Mouse (Mus musculus): ENCODE results near the gene Slc40a1.
A peak's percentile ranks its signal among the peaks of the same experiment; 100 is the strongest.

Gene Slc40a1

DNA sequence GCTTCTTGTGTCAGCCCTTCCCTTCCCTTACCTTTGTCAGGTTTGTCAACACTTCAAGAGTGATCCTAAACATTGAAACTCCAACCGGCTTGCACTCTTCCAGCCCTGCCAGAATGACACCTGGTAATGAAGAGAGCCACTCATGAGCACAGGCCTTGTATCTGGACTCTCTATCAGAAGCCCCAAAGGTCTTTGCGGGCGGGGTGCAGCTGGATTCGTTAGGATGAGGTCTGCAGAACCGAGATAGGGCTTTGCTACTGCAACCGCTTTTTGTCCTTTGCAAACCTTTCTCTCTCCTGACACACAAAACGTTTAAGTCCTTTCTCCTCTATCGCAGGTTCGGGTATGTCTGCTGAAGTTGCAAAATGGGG is at the start of gene Slc40a1:
Slc40a1 (minus strand) TSS at position 131 of the 371 bp plus-strand sequence.
- no peak for DNase-seq

DNA sequence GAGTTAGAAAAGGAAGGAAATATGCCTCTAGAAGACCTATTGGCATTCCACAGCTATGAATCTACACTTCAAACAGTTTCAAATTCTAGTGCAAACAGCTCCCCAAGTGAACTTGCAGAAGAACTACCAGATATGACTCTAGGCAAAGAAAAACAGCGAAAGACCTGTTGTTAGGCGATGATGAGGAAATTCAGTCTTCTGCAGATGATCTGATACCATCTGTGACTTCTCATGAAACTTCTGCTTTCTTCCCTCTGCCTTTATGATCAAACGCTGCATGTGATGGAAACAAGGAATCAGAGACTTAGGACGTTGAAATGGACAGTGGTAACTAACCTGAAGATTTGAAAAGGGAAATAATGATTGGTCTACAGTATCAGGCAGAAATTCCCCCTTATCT is 45.0 kb upstream of the Slc40a1 start:
- no peak for DNase-seq

DNA sequence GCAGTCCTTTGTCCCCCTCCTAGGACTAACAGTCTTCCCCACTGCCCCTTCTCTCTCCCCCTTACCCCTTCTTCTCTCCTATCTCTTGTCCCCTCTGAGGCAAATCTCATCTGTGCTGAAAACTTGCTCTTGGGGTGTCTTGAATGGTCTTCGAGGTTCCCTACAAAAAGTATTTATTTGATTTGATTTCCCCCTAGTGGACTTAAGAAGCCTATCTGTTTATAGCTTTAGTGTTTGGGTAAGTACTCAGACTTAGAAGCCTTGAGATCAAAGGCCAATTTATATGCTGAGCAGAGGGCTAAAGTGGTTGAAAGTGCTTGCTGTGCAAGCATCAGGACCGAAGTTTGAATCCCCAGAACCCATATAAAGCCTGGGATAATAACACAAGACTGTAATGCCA is 22.7 kb upstream of the Slc40a1 start:
- DNase-seq: no peak

DNA sequence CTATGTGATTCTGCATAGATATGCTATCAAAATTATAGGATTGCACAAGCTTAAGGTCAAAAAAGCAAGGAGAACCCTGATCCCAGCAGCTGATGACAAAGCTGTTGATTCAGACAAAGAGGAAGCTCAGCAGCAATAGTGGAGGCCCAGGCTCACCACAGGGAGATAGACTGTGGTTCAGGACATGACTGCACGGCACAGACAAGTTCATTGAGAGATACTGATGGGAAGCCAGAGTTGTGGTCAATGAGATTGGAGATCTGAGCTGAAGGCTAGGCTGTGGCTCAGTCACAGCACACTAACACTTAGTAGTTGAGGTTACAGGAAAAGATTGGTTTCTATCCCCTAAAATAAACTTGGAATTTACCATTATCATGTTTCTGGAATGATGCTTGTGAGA is 21.5 kb upstream of the Slc40a1 start:
- no peak for DNase-seq

DNA sequence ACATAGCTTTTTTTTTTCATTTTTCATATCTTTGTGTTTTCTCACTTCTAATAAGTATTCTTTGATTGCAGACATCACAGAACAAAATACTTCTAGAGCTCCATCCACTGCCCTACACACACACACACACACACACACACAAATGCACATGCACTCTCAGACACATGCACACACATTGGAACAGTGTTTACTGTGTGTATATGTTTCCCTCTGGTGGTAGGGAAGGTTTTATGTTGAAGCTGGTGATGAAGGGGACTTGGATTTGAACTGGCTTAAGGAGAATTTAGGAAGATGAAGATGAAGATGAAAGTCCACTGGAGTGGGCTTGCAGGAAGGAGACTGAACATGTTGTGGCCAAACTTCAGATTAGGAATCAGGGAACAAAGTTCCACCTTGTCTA is 4.8 kb upstream of the Slc40a1 start:
- no peak for DNase-seq

DNA sequence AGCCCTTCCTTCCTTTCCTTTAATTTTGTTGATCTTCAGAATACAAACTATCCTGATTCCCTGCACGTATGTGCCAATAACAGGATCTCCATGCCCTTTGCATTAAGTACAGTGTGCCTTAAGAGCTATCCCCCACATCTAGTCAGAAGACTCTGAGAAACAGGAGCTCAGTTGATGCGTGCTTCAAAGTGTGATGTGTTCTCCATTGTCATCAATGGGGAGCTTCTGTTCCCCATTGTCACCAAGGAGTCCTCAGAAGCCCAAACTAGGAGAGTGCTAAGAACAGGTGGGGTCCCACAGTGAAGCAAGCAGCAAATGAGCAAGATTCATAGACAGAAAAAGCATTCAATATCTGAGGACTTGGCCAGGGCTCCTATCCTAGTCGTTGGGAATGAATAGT is 588 bp upstream of the Slc40a1 start:
- DNase-seq: no peak

DNA sequence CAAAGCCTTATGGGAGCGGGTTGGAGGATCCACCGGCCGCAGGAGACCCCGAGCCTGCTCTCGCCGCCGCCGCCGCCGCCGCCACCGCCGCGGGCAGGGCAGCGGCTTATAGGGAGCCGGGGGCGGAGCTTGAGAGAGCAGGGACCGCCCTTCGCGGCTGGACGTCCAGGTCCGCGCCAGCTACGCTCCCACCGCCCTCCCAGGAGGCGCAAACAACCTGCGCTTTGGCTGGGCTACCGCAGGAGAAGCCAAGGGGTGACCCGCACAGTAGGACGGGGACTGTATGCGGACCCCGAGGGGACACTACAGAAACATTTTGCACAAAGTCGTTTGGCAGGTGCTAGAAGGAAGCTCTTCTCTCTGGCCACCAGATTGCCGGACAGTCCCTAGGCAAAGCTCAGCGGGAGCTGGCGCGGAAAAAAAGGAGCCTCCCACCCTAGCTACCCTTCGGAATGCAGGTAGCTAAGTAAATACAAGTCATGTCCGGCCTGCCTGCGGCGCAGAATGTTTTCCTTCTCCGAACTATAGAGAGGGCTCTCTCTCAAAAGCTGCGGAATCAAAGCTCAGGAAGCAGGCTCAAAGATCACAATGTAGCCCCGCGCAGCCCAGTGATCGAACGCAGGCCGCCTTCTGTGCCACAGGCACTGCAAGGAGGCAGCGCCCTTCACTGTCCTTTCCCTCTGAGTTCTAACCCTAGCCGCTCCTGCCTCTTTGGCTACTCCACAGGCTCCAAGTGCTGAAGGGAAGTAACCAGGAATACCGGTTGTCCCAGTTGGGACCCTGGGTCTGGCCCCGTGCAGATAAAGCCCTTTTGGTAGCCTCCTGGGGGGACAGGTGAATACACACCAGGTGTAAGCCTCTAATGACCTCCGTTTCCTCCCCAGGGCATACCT is 577 bp downstream of the Slc40a1 start:
- peak; percentile 12 for DNase-seq

DNA sequence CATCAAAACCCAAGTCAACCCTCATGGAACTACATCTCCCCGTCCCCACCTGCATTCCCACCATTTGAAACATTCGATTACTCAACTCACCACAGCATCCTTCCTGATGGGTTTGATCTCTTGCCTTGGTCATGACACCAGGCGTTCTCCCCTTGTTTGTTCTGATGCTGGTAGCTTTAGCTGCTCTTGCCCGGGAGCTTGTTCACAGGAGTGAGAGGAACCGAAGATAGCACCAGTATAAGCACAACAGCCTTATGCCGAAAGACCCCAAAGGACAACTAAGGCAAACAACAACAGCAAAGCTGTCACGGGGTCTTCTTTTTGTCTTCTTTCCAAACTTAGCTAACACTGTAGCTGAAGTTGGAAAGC is 1.2 kb downstream of the Slc40a1 start:
- no peak for DNase-seq

DNA sequence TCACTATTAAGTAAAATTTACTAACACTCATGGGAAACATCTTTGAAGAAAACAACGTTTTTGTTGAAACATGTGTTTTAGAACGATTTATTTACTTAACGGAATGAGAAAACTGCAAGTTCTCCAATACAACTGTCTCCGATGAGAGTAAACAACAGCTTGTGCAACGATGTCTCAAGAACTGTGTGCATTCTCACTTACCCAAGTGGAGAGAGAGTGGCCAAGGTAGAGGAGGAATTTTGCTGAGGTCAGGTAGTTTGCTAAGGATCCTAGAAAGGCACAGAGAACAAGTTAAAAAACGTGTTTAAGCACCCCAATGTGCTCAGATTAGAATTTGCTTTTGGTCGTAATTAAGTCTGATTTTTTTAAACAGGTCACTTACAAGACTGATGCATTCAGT is 1.8 kb downstream of the Slc40a1 start:
- DNase-seq: no peak

DNA sequence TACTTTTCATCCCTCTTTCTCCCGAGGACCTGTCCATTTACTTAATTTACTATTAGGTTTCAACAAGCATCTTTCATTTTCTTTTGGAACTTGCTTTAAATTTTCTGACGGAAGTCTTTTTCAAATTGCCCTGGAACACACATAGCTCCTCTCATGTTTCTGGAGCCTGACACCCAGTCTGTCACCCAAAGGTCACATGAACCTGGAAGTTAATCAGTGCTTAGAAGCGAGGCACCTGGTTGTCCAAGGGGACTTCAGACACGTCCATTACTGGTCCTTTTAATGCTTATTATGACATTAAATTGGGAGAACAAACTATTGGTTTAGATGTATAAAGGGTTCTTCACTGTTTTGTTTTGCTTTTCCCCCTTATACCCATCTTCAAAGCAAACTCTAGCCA is 3.0 kb downstream of the Slc40a1 start:
- no peak for DNase-seq

DNA sequence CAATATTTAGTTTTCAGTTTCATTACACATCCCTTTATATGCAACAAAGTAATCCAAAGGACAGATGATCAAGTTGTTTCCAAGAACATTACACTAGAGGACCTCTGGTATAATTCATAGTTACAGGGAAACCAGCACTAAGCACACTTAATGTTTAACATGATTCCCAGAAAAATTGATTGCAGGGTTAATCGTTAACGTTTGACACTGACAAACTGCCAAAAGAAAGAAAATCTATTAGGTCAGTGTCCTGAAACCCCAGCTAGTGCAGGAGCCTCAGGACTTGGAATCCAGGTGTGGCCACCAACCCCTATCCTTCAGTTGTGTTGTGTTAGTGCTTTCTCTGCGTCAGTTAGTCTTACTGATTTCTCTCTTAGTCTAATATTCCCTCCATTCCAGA is 5.6 kb downstream of the Slc40a1 start:
- DNase-seq: no peak

DNA sequence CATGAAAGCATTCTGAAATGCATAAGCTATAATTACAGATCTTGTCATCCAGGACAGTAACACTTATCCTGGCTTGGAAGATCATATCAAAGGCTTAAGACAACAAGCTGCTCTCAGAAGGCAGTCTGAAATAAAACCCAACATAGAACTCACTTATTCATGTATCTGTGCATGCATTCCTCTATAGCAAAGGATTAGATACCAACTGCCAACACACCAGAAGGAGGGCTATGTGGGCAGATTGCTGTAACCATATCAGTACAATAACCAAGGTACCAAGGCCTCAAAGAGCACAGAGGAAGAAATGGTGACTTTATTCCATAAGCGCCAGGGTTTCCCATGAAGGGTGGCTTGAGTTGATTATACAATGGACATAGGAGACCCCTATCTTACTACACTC is 6.6 kb downstream of the Slc40a1 start:
- no peak for DNase-seq

DNA sequence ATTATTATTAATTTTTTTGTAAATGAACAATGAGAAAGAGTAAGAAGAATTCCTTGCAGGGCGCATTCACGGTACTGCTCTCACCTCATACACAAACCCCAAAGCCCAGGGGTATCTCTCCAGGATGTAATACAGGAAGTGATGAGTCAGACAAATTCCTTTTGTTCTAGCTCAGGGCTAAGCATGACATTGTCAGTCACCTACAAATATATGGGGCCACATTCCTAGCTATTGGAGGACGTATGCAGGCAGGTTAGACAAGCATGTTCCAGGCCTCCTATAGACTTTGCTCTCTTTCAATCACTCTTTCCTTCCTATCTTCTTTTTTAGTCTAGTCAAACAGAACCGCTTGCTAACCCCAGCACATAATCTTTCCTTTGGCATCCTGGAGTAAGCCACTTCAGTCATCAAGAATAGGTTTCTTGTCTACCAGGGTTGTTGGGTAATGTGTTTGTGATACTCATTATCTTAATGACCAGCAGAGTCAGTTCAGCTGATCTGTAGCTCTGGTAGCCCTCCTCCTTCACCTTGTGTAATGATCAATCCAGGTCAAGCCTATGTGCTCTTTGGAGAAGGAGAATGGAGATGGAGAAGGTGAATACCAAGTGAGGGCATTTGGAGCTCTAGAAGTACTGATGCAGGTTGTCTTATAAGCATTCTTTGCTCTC is 9.1 kb downstream of the Slc40a1 start:
- no peak for DNase-seq

DNA sequence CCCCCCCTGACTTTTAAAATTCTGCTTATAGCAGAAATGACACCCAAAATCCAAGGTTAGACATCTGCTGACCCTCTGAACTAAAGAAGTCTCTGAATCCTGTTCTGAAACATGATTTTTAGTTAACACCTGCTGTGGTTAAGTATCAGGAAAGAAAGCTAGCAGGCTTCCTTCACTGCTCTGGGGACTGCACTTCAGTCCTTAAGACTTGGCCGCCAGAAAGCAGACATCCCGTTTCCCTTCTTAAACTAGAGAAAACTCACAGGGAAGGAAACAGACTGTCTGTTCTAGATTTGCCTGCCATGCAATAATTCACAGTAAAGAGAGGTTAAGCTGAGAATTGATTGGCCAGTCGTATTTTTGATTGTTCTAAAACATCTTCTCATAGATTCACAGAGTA is 10.1 kb downstream of the Slc40a1 start:
- DNase-seq: no peak

DNA sequence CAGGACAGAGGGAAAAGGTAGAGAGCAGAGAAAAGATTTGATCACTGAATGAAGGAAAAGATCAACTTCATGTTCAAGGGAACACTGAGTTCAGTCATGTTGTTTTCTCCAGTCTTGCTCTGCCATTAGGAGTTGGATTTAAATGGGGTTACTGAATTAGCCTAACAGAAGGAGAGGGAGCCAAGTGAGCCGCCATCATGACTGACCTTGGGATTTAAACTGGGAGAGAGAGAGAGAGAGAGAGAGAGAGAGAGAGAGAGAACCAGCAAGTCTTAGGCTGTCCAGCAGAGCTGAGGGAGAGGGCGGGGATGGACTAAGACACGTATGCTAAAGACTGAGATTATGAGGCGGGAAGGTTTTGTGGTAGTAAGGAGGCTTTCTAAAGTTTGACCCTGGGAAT is 12.1 kb downstream of the Slc40a1 start:
- DNase-seq: no peak

DNA sequence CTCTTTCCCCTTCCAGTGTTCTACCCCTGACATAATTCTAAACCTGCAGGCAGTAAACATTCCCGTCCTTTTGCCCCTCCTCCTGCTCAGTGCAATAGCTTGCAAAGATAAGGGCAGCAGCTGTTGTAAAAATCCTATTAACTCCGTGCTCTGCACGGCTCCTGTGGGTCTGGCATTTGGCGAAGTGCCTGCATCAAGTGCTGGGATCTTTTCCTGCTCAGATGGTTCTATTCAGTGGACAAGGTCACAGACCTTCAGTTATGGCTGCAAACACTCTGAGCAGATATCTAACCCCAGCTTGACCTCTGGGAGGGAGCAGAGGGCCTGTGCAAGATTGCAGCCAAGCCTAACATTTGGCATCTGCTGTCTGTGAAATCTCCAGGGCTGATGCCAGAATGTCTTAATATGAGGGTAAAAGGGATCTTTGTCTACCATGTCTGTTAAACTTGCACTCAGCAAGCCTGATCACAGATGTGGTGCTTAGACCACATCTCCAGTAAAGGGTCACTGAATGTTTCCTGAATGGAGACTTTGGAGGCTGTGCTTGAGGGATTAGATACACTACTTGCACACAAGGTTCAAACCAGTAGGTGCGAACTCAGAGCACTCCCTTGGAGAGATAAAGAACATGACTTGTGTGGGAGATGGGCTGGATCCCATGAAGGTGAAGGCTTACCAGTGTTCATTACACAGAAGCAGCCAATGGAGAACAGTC is 21.1 kb downstream of the Slc40a1 start:
- DNase-seq: no peak

DNA sequence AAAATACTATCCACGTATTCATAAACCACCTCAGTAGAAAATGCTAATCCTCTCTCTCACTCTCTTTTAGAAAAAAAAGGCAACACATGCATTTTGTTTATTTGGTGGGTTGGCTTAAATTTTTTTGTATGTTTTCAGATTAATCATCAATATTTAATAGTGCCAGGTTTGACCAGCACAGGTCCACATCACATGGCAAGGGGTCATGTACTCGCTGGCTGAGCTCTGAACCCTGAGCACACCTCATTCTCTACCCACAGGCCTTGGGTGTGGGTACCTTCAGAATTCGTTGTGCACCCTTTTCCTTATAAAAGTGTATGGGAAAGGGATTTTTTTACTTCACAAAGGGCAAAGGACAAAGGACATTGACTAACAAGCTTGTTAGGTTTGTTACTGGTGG is 22.2 kb downstream of the Slc40a1 start:
- DNase-seq: no peak

DNA sequence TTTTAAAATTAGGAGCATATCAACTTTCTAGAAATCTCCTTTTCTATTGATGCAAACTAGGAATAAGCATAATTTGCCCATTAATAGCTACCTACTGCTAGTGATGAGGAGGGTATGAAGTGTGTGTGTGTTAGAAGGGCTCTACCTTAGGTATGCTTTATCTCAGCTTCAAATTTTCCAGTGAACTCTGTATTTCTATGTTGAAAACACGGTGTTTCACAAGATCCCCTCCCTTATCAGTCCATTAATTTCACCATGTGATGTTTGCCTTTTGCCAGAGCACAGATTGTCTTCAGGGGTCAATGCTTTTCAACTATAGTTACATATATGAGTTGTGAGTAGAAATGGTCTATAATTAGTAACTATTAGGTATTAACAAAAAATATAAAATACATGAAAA is 28.3 kb downstream of the Slc40a1 start:
- DNase-seq: no peak

DNA sequence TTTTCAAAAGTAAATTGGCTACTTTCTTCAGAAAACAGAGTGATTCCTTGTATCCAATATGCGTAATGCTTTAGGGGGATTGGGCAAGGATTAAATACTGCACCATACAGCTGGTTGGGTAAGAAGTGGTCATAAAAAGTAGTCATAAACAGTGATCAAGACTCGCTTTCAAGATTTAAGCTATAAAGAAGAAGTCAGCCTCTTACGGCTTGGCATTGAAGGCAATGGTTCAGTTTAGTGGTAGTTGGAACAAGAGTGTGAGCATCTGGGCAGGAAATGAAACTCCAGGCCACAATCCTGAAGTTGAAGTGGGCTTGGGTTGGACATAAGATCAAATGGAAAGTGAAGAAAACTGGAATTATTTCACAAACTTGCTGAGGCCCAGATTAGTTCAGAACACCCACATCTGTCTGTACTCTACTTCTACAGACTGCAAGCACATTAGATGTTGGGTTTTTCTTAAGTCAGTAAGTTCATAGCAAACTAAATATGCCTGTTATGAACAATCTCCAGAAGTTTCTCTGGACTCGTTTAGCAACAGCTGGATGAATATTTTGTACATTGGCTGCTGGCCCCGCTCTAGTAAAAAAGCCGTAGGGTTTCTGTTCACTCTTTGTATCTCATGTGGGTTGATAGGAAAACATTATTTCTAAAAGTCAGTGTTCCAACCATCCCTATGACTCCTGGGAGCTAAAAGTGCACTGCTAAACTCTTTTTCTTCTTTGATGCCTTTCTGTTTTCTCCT is 32.0 kb downstream of the Slc40a1 start:
- no peak for DNase-seq

DNA sequence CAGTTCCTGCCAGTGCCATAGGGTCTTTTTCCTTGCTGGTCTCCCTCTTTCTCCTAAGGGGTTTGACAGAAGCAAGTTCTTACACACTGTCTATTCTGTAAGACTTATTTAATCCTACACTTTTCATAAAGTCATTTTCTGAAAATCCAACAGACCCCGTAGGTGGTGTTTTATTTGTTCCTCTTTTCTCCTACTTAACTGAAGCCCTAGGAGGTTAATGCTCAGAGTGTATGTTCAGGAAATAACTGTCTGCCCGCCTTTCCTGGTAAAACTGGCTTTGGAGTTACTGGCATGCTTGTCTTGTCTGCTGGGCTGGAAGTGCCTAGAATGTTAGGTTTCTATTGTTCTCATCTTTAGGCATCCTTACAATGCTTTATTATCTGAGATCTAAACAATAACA is 34.3 kb downstream of the Slc40a1 start:
- no peak for DNase-seq

DNA sequence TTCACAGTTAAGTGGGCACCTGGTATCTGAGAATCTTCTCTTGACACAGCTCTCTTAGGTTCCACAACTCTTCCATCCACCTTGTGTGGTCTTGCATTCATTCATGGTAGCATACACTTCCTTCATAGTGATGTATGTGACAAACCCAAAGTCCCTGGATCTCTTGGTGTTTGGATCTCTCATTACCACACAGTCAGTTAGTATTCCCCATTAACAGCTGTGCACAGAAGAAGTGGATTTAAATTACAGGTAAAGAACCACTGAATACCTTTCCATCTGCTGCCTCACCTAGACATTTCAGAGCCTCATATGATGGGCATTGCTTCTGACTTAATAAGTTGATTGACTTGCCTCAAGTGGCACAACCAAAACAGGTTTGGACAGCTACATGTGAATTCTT is 36.1 kb downstream of the Slc40a1 start, which contains the start of gene Gm5269:
Gm5269 (minus strand) TSS at position 101 of the 400 bp plus-strand sequence.
- DNase-seq: no peak

DNA sequence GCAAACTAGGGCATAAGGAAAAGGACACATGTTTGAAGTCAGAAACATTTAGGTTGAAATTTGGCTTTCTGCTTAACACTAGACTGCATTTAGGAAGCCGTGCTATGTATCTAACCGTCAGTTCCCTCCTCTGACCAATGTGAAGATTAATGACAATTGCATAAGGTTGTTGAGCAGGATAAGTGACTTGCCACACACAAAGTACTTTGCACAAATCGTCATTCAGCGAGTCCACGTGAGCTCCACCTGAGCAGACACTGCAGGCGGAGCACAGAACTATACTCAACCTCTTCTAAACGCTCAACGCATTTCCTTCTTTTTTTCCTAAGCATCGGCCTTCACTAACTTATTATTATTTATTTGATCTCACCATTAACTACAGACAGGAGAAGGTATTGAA is 39.5 kb downstream of the Slc40a1 start:
- no peak for DNase-seq

DNA sequence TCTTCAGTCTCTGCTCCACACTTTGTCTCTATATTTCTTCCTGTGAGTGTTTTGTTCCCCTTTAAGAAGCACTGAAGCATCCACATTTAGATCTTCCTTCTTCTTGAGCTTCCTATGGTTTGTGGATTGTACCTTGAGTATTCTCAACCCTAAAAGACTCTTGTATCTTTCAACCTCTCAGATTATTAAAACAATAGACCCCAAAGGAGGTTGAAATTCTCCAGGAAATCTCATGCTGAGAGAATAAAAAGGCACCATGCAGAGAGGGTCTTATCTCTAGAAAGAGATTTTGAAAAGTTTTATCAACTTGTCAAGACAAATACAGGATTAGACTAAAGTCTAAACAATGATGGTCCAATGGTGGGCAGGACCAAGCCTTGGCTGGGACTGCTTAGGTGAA is 42.9 kb downstream of the Slc40a1 start:
- no peak for DNase-seq

Measured in cerebellum, adult 11-12 months (tissue).